Mouse (Mus musculus): Measurements from ENCODE around the gene Pnma3. TPM values are rescaled to one million over a fixed set of nuclear protein-coding genes. Genes with fewer than 3 reads are reported as not detected.
"Not testable (repeated sequence)": the region's sequence is repeated elsewhere in the genome, so short reads cannot be mapped to it uniquely, and the experiment has no call there.

Pnma3 gene
- total and polyA plus RNA-seq, 2 experiments from 2014 or later = not detected

- no peak for TF ChIP-seq CTCF (IDR thresholded peaks at IDR 0.05; ENCODE audit: low read depth)
- TF ChIP-seq EP300 (IDR thresholded peaks at IDR 0.05; ENCODE audit: low read depth) = no peak
- H3K4me3 ChIP-seq (ENCODE audit: low read depth, low read length) = no peak overlapping the region
- no peak overlapping the region for H3K27ac ChIP-seq (ENCODE audit: low read depth)
- H3K9me3 ChIP-seq (replicated peaks; ENCODE audit: control insufficient read depth, low read length) = no peaks in the 10 kb centered on the region
- no peaks in the 10 kb centered on the region for H3K27me3 ChIP-seq (ENCODE audit: control insufficient read depth, insufficient read depth, low read length)
- no peak overlapping the region for H3K9ac ChIP-seq (replicated peaks; ENCODE audit: low read depth, low read length)
- WGBS = 79% methylated on average over 1 of the region's 1 CpGs
- no peaks in the 10 kb centered on the region for H3K4me1 ChIP-seq (ENCODE audit: control insufficient read depth, insufficient read depth)
- DNase-seq (ENCODE audit: low spot score) = no peak
- H3K36me3 ChIP-seq (replicated peaks; ENCODE audit: control insufficient read depth, insufficient read depth, low read length) = no peaks in the 10 kb centered on the region
- no peak for ATAC-seq (ENCODE audit: insufficient read depth, low read depth)
- H3K4me2 ChIP-seq (ENCODE audit: low read depth, low read length) = no peak overlapping the region
Measured at GRCm38 (mm10) chrX:73061528-73061927, 3.1 kb upstream of the Pnma3 start.

GRCm38 (mm10) chrX:73062323-73062722 is 2.3 kb upstream of the Pnma3 start:
- DNase-seq (ENCODE audit: low spot score) (no peak), ATAC-seq (ENCODE audit: insufficient read depth, low read depth) (no peak)
- Histone ChIP-seq H3K4me3 (ENCODE audit: low read depth, low read length) (no peak overlapping the region), H3K9me3 (replicated peaks; ENCODE audit: control insufficient read depth, low read length) (no peaks in the 10 kb centered on the region), H3K9ac (replicated peaks; ENCODE audit: low read depth, low read length) (no peak overlapping the region), H3K4me2 (ENCODE audit: low read depth, low read length) (no peak overlapping the region), H3K4me1 (ENCODE audit: control insufficient read depth, insufficient read depth) (no peaks in the 10 kb centered on the region), H3K27ac (ENCODE audit: low read depth) (no peak overlapping the region), H3K27me3 (ENCODE audit: control insufficient read depth, insufficient read depth, low read length) (no peaks in the 10 kb centered on the region), H3K36me3 (replicated peaks; ENCODE audit: control insufficient read depth, insufficient read depth, low read length) (no peaks in the 10 kb centered on the region)
- WGBS = 48% methylated on average over 5 of the region's 5 CpGs
- TF ChIP-seq EP300 (IDR thresholded peaks at IDR 0.05; ENCODE audit: low read depth) (no peak), CTCF (IDR thresholded peaks at IDR 0.05; ENCODE audit: low read depth) (no peak)

GRCm38 (mm10) chrX:73063512-73064414 is 824 bp upstream of the Pnma3 start:
- no peaks in the 10 kb centered on the region for H3K36me3 ChIP-seq (replicated peaks; ENCODE audit: control insufficient read depth, insufficient read depth, low read length)
- DNase-seq (ENCODE audit: low spot score) (no peak), ATAC-seq (ENCODE audit: insufficient read depth, low read depth) (no peak)
- TF ChIP-seq CTCF (IDR thresholded peaks at IDR 0.05; ENCODE audit: low read depth) = no peak
- TF ChIP-seq EP300 (IDR thresholded peaks at IDR 0.05; ENCODE audit: low read depth) = no peak
- no peaks in the 10 kb centered on the region for H3K4me1 ChIP-seq (ENCODE audit: control insufficient read depth, insufficient read depth)
- no peaks in the 10 kb centered on the region for H3K27me3 ChIP-seq (ENCODE audit: control insufficient read depth, insufficient read depth, low read length)
- no peak overlapping the region for H3K9ac ChIP-seq (replicated peaks; ENCODE audit: low read depth, low read length)
- H3K4me2 ChIP-seq (ENCODE audit: low read depth, low read length) = peak overlapping the region; percentile 26
- H3K4me3 ChIP-seq (ENCODE audit: low read depth, low read length) = no peak overlapping the region
- no peaks in the 10 kb centered on the region for H3K9me3 ChIP-seq (replicated peaks; ENCODE audit: control insufficient read depth, low read length)
- H3K27ac ChIP-seq (ENCODE audit: low read depth) = no peak overlapping the region
- WGBS = 37% methylated on average over 22 of the region's 24 CpGs

- 100% methylated on average over 1 of the region's 5 CpGs for WGBS
- H3K27ac ChIP-seq (ENCODE audit: low read depth); H3K4me1 ChIP-seq (ENCODE audit: control insufficient read depth, insufficient read depth); H3K4me3 ChIP-seq (ENCODE audit: low read depth, low read length); H3K9me3 ChIP-seq (replicated peaks; ENCODE audit: control insufficient read depth, low read length); H3K36me3 ChIP-seq (replicated peaks; ENCODE audit: control insufficient read depth, insufficient read depth, low read length); DNase-seq (ENCODE audit: low spot score); ATAC-seq (ENCODE audit: insufficient read depth, low read depth); H3K27me3 ChIP-seq (ENCODE audit: control insufficient read depth, insufficient read depth, low read length); H3K9ac ChIP-seq (replicated peaks; ENCODE audit: low read depth, low read length); H3K4me2 ChIP-seq (ENCODE audit: low read depth, low read length): not testable (repeated sequence)
Measured at GRCm38 (mm10) chrX:73066765-73067312, 2.3 kb downstream of the Pnma3 start.

DNA sequence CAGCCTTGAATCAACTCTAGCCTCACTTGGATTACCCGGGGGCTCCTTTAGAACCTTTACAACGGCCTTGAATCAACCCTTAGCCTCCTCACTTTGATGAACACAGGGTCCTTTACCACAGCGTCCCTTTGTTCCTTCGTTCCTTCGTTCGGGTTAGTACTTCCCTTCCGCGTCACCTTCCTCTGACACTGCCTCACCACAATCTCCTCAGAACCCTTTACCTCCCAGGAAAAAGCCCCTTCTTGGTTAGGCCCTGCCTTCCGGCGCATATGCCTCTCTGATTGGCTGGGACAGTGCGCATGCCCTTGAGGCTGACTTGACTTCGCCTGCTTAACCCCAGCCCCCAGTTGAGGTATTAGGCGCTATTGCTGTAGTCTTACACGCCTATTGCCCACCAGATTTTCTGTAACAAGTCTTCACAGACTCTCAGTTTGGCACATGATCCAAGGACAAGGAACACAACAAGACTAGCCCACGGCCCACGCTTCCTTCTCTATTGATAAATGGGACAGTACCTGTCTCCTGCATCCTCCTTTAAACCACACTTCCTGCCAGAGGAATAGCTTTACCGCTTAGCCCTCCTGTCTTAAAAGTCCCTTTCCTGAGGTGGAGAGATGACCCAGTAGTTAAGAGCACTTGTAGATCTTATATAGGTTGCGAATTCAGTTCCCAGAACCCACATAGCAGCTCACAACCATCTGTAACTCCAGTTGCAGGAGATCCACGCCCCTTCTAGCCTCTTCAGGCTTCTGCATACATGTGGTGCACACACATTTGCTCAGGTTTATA is 17.9 kb downstream of the Pnma3 start, which contains the start of gene Xlr4a:
Gene Xlr4a (minus strand): TSS at position 212 of the 789 bp plus-strand sequence.
- not testable (repeated sequence) for DNase-seq (ENCODE audit: low spot score); ATAC-seq (ENCODE audit: insufficient read depth, low read depth); H3K4me1 ChIP-seq (ENCODE audit: control insufficient read depth, insufficient read depth); H3K4me3 ChIP-seq (ENCODE audit: low read depth, low read length); H3K27me3 ChIP-seq (ENCODE audit: control insufficient read depth, insufficient read depth, low read length); H3K27ac ChIP-seq (ENCODE audit: low read depth); H3K9me3 ChIP-seq (replicated peaks; ENCODE audit: control insufficient read depth, low read length); H3K36me3 ChIP-seq (replicated peaks; ENCODE audit: control insufficient read depth, insufficient read depth, low read length); H3K4me2 ChIP-seq (ENCODE audit: low read depth, low read length); H3K9ac ChIP-seq (replicated peaks; ENCODE audit: low read depth, low read length)
- WGBS = 77% methylated on average over 17 of the region's 19 CpGs

- not testable (repeated sequence) for ATAC-seq (ENCODE audit: insufficient read depth, low read depth); H3K27me3 ChIP-seq (ENCODE audit: control insufficient read depth, insufficient read depth, low read length); H3K9me3 ChIP-seq (replicated peaks; ENCODE audit: control insufficient read depth, low read length); H3K4me2 ChIP-seq (ENCODE audit: low read depth, low read length); H3K4me3 ChIP-seq (ENCODE audit: low read depth, low read length); H3K36me3 ChIP-seq (replicated peaks; ENCODE audit: control insufficient read depth, insufficient read depth, low read length); H3K9ac ChIP-seq (replicated peaks; ENCODE audit: low read depth, low read length); H3K27ac ChIP-seq (ENCODE audit: low read depth); H3K4me1 ChIP-seq (ENCODE audit: control insufficient read depth, insufficient read depth); DNase-seq (ENCODE audit: low spot score)
- WGBS = 72% methylated on average over 13 of the region's 13 CpGs
Measured at GRCm38 (mm10) chrX:73096941-73097508, 32.4 kb downstream of the Pnma3 start, which contains the start of gene Xlr3a. Gene Xlr3a (minus strand): TSS chrX:73097095.

GRCm38 (mm10) chrX:73116747-73117146 is 52.2 kb downstream of the Pnma3 start, which contains the start of gene Gm14685:
Gene Gm14685 (plus strand): TSS chrX:73117047.
- H3K9ac ChIP-seq (replicated peaks; ENCODE audit: low read depth, low read length); H3K4me3 ChIP-seq (ENCODE audit: low read depth, low read length); H3K27me3 ChIP-seq (ENCODE audit: control insufficient read depth, insufficient read depth, low read length); H3K4me2 ChIP-seq (ENCODE audit: low read depth, low read length); H3K9me3 ChIP-seq (replicated peaks; ENCODE audit: control insufficient read depth, low read length); H3K4me1 ChIP-seq (ENCODE audit: control insufficient read depth, insufficient read depth); DNase-seq (ENCODE audit: low spot score); H3K27ac ChIP-seq (ENCODE audit: low read depth); H3K36me3 ChIP-seq (replicated peaks; ENCODE audit: control insufficient read depth, insufficient read depth, low read length); ATAC-seq (ENCODE audit: insufficient read depth, low read depth): not testable (repeated sequence)
- WGBS = no CpG with 5 or more reads among the region's 7 CpGs

Data from heart, postnatal 0 days (tissue).